Mouse (Mus musculus) right cerebral cortex, adult 2 months (tissue): Measurements from ENCODE around the gene Hbp1.

Experiments used
- DNase-seq, 2 experiments: peaks; one replicate each; pipeline ENCODE4 v3.0.0; 2021 to 2022; ENCODE audit warnings: low spot score in 2 of 2

Gene Hbp1

DNA sequence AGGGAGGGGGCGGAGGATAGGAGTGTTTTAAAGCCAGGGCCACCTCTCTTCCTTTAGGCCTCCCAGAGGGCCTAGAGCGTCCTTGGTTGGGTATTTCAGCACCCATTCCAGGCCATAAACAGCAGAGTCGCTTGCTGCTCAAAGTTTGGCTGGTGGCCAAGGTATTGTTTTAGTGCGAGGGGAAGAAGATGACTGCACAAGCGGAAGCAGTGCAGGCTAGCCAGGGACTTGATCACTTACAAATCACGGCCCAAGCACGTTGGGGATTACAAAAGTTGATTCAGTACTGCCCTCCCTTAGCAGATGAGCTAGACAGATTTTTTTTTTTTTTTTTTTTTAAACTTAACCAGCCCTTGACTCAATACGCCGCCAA, 310 bp upstream of the Hbp1 start:
- DNase-seq = no peak

DNA sequence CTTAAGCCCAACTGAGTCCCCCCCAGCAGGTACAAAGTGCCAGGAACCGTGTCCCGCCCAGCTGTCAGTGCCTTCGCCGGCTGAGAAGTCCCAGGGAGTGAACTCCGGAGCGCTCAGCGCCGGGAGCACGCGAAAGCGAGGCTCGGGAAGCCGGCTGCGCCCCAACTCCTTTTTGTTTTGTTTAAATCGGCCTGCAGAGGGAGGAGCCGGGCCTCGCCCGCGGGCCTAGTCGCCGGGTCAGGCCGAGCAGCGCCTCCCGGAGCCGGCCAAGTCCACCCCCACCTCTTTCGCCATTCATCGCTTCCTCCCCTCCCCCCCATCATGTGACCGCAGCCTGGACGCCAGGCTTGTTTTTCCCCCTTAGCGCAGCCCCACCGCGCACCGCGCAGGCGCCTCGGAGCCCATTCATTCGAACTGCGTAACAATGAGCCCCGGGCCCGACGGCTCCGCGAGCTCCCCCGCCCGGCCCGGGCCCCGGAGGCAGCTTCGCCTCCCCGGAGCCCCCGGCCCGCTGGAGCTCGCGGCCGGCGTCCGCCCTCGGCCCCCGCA, 1.1 kb downstream of the Hbp1 start:
- DNase-seq = peak; percentile 87 to 91

DNA sequence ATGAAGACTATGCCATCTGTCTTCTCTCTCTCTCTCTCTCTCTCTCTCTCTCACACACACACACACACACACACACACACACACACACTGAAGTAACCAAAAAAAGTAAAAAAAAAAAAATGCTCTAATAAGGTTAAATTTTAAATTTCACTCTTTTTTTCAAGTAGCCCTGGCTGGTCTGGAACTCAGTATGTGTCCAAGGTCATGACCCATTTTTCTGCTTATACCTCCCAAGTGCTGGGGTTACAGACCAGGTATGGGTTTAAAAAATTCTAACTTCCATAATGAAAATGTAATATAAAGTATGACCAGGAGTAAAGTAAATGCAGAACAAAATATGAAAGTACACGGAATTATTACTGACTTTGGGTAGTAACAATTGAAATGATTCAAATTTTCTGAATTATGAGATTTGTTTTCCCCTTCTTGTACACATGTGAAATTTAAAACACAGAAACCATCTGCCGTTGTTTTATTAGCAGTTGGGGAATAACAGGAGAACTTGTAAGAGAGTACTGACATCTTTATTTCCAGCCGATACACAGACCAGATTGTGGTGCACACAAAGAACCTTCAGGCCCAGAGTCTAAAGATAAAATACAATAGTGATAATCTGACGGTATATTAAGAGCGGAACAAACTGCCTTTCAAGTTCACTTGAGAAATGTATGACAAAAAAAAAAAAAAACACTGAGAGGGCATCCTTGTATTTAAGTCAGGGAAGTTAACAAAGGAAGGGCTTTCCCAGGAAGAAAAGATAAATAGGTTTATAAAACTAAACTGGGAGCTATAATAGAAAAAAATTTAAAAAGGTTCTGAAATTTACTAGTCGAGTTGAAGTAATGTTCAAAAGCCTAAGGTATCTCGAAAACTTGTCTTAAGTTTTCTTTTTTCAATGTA, 2.0 kb downstream of the Hbp1 start:
- DNase-seq = no peak

DNA sequence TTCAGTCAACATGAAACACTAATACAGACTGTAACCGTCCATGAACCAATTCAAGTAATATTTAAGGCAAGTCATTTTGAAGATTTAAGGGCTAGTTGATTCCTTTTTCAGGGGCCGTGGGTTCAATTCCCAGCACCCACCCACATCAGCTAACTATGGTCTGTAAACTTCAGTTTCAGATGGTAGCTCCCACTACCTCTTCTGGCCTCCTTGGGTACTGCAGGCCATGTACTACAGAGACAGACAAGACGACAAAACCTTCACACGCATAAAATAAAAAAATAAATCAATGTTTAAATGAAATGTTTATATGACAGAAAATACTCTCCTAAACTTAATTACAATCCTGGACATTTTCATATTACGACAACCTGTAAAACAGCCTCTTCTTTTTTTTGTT, 2.9 kb downstream of the Hbp1 start:
- DNase-seq = no peak

DNA sequence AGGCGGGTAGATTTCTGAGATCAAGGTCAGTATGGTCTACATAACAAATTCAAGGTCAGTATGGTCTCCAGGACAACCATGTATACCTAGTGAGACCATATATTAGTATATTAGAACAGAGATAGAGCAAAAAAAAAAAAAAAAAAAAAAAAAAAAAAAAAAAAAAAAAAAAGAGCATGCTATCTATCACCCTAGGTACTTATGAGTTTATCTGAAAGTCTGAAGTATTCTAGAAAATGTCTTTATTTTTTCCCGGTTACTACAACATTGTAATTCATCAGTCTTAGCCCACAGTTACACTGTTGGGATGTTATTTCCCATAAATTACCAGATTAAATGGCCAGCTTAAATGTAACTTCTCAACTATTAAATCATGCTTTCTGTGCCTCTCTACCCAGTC, 5.9 kb downstream of the Hbp1 start:
- DNase-seq = no peak

DNA sequence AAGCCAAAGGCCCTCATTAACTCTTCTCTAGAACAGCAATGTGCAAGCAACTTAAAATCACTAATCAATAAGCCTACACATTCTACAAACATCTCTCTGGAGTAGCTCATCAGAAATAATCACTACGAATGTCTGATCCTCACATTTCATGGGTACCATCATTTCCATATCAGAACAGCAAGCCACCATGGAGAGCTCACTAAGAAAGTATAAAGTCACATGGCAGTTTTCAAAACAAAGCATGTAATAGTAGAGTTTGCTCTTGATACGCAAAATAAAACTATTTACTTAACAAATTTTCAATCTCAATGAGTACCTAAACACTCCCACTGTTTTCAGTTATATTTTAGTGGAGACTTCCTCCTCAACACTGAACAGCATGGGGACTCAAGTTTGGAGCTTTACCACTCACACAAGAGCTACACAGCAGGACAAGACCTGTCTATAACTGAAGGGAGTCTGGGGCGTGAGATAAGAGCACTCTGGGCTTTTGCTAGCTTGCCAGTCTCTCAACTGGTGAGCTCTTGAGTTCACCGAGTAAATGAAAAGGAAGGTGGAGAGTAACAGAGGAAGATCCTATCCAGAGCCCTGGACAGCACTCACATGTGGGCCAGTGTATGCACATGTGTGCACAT, 7.2 kb downstream of the Hbp1 start:
- no peak for DNase-seq

DNA sequence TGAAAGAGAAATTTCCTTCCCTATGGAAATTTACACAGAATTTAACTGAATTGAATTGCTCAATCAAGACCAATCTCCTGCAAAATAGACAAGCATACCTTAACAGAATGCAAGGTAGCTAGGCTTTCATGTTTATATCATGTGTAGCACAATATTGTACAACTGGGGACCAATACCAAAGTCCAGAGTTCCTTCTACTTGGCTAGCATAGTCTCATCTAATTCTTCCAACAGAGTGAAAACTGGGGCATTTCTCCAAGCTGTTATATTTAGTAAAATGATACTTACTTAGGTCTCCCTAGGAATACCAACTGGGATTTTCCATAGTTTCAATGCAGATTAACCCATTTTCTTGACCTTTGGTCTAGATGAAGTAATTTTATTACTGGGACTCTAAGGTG, 11.3 kb downstream of the Hbp1 start:
- DNase-seq = no peak

DNA sequence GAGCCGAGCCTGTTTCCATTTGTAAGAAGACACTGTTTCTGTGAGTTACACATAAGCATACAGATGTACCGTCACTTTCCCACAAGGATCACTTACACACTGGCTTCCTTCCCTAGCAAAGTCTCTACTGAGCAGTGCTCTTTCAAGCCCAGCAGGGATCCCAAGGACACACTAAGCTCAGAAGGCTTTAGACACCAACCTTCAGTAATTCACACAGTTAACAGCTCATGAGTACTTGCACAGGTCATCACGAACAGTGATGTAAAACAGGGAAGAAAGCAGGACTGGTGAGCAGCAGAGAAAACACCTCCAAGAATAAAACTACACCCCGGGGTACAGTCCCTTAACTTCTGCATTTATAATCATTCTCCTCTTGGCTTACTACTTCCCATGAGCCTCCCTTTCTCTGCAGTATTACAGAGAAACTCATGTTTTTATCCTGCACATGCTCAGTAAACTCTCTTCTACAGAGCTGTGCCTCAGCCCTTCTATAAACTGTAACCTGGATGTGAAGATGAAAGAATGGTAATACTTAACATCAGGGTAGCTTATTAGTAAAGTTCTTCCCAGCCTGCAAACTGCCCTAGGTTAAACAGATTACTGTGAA, 11.8 kb downstream of the Hbp1 start:
- DNase-seq = no peak

DNA sequence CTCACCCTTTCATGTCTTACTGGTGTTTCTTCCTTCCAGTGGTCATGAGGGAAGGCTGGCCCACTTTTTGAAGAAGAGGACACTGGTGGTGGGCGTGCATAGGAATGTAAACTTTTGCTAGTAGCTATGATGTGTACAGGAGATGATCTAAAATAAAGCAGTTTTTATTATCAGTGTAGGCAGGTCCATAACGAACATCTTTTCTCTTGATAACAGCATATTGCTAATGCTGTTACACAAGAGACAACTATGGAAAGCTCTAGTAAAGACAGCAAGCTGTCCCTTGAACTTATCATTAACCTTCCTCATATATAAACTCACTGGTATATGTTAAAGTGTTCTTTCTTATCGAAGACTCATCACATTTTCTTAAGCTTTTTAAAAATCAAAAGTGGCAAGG, 12.7 kb downstream of the Hbp1 start:
- DNase-seq = no peak

DNA sequence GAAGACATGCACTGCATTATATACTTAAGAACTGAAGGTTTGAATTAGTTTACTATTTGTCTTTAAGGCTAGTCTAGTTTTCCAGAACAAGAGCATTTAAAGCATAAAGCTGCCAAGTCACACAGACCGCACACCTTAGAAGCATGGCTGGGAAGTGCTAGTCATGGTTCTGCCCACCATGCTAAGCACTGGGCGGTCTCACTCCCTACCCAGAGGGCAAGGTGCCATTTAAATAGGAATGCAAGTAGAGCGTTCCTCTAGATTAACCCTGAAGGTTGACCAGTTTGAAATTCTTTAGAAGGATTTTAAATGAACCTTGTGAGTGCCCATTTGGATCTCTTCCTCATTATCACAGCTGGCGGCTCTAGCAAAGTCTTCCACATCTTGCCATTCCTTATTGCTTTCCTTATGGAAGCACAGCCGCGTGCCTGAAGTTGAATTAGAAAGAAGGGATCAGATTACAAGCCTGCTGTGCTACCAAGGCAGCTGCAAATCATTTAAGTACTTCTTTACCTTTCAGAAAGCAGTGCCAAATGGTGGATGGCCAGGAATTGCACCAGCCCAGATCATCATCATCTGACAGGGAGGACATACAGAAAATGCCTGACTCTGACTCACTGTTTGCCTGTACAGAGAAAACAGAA, 13.6 kb downstream of the Hbp1 start:
- no peak for DNase-seq

DNA sequence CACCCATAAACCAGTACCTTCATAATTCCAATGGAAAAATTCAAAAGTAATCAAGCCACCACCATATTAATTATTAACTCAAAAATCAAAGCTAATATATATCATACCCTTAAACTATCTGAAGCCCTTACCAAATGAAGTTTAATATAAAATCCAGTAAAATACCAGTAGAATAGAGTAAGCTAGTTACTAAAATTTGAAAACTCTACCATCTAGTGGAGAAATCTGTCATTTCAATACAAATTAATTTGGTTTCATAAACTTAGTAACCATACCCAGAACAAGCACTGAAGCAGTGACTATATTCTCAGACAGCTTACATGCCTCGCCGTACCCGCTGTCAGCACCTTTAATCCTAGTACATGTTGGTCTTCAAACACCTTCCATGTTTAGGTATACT, 18.5 kb downstream of the Hbp1 start:
- no peak for DNase-seq

DNA sequence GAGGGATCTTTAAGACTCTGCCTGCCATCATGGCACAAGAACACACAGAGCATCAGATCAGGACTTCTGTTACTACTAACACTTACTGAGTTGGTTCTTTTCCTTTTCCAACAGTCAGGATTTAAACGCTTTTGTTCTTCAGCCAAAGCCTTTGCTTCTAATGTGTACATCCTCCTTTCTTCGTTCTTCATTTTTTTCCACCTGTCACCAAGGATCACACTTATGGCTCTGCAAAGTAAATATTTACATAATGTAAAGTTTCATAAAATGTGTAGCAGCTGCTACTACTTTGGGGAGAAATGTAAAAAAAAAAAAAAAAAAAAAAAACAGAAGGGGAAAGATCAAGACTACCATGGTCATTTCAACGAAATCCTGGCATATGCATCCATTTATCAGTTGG, 21.8 kb downstream of the Hbp1 start:
- no peak for DNase-seq

DNA sequence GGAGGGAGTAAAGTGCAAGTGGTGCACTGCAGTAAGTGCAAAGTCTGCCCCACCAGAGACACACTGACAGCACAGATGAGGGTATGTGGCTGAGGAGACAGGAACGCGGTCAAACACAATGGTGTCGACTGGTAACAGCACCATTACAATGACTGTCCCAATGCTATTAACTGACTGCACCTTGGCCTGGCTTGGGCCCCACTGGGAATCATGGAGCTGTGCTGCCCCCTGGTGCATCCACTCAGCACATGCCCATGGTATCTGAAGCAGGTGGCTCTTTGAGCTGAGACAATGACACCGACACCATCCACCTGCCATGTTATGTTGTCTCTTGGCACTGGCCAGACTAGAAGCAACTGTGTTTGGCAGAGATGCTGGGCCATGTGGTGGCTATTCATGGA, 23.7 kb downstream of the Hbp1 start:
- peak; percentile 78 to 80 for DNase-seq

DNA sequence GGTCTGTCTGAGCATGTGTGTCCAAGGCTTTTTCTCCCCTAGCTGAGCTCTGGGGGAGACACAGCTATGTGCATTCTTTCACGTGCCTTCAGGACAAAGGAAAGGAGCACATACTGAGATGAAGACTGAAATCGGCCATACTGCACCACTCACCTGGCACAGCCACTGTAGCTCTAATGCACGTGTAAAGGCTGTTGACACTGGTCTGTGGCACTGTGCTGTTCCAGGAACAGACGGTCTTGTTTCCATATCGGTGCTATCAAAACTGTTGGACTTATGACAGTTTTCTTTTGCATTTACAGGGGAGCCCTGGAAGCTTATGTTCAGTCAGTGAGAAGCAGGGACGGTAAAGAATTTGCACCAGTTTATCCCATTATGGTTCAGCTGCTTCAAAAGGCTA, 25.0 kb downstream of the Hbp1 start:
- DNase-seq = no peak

DNA sequence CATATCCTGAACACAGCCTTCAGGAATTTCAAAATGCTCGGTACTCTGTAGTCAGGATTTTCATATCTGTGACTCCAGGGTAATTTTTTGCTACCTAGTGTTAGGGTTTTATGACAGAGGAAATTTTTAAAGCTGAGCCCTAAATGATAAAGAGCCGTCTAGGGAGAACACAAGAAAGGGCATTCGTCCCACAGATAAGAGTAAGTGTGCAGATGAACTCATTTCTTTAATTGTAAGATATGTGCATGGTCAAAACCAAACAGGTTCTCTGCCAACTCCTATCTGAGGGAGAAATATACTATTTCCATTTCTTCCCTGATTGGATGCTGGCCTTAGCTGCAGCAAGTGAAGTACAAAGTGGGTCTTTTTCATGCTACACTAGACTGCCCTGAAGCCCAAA, 26.2 kb downstream of the Hbp1 start:
- DNase-seq = no peak

DNA sequence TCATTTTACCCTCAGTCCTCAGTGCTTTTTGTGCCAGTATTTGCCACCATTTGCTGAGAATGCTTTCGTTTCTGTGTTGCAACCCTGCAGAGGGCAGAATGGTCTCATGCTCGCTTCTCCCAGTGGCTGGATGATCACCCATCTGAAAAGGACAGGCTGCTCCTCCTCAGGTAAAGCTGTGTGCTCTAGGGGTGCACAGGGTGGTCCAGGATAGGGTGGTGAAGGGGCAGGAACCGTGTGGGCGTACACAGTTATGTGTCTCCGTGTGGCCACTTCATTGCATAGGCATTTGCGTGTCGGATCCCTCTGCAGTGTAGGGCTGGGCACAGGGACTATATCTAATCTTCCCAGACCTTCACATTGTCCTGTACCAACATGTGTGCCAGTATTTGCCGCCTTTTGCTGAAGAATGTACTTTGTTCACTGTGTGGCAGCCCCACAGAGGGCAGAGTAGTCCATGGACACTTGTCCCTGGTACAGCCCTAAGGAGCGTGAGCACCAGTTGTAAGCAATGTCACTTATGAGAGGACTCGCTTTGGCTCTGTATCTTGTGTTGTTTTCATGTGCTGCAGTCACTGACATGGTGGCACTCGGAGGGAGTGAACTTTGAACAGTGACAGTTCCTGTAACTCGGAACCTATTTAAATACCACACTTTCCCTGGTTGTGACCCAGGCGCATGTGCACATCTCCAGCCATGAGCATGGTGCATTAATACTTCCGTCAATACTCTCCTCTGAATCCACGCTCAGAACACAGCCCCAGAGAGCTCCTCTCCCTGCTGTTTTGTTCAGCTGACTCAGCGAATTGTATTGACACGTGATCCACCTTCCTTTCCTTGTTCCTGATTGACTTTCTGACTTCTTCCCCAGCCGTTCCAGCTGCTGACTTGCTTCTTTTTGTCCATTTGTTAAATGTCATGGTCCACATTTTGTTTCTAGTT, 29.6 kb downstream of the Hbp1 start:
- DNase-seq = no peak

DNA sequence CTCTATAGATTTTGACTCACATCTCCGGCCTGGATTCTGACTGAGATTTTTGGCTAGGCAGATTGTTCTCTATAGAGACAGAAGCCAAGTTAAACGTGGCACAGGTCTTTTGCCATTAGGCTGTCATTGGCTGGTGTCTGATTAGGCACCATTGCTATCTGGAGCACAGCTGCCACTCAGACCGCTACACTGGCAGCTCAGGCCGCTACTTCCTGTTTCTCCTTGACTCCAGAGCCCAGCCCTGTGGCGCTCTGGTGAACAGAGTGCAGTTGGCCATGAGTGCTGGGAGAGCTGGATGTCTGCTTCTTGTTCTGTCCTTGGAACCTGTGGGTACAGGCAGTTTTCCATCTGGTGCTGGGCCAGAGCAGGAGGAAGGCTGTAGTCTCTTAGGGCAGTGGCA, 33.1 kb downstream of the Hbp1 start:
- no peak for DNase-seq

DNA sequence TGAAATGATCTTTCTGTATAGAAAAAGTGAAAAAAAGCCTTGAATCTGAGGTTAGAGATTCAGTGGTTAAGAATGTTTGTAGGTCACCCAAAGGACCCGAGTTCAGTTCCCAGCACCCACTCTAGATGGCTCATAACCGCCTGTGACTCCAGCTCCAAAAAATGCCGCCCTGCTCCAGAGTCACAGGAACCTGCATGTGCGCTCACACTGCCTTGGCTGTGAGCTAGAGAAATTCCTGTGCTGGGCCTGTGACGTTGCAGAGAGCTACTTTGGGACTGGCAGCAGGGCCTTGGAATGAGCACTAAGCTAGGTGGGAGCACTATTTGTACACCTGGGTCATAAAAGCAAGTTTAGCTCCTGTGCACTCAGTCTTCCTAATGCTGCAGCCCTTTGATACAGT, 33.6 kb downstream of the Hbp1 start:
- no peak for DNase-seq

DNA sequence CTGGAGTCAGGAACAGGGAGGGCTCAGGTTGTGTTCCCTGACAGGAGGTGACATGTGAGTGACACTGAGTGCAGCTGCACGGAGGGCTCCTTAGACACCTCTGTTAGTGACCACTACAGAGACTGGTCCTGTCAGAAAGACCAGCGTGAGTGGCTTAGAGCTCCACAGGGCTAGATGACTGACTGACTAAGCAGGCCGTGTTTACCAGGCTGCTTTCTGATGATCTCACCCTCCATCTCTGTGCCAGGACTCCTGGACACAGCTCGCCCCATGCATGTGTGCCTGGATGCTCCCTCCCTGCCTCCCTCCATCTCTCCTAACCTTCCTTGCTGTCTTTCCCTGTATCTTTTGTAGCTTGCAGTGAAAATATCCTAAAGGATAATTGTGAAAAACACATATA, 36.7 kb downstream of the Hbp1 start:
- DNase-seq = no peak

DNA sequence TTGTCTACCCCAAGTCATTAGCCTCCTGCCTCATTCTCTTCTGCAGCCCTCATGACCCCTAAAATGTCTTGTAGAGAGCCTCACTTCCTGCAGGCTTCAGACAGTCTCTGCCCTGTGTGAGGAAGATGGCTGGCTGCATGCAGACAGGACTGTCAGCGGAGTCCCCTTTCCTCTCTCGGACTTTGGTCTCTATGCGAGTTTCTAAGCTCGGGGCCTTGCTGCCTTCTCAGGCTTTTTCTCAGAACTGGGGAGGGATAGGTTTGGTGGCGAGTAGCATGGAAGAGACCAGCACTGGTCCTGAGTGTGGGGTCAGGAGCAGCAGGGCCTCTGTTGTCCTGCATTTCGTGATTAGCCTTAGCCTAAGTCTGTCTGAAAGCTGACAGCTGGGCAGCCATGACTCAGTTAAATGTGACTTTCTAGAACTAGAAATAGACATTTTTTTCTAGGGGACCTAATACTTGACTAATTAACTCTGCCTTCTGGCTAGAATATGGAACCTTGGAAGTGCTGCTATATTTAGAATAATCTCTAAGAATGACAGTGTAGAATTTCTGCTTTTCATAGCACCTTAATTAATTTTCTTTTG, 37.3 kb downstream of the Hbp1 start:
- DNase-seq = no peak

DNA sequence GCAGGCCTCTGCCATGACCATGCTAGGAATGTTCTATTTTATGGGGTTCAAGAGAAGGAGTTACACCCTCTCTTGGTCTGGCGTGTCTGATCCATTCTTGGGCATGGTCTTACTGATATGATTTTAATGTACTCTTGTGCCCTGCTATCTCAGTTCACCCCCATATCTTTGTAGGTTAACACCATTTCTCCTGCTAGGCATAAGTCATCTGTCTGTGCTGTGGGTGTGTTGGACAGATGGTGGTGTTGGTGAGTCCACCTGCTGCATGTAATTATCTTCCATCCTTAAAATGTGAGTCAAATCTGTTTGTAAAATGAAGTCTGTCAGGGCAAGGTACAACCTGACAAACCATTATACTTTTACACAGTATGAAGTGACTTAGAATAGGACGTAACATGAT, 42.9 kb downstream of the Hbp1 start:
- DNase-seq = no peak
